Mouse (Mus musculus): ENCODE data around the gene Sun3. TPM values are rescaled to one million over a fixed set of nuclear protein-coding genes. Genes with fewer than 3 reads are reported as not detected.

Gene Sun3
- total RNA-seq, 2 experiments from 2014 or later = not detected

DNA sequence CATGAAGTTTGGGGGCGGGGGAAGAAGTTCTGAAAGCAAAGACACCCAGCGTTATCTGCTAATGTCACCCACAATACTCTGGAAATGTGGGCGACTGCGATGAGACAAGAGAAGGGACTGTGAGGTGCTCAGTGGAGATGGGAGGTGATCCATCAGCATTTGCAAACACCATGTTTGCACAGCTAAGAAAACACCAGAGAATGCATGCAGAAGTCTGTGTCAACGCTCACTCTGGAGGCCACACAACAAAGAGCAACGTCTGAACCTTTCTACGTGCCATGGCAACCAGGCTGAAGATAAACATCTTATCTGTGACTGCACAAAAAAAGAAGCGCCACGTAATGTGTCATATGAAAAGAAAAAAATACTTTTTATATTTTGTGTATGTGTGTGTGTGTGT is 78.3 kb downstream of the Sun3 start:
- Histone ChIP-seq H3K27ac (no peak overlapping the region), H3K4me3 (no peak overlapping the region)
- intact Hi-C loops (cut with DNase I) = no loop called here
- TF ChIP-seq CTCF (IDR thresholded peaks at IDR 0.05) = no peak
- DNase-seq = no peak

DNA sequence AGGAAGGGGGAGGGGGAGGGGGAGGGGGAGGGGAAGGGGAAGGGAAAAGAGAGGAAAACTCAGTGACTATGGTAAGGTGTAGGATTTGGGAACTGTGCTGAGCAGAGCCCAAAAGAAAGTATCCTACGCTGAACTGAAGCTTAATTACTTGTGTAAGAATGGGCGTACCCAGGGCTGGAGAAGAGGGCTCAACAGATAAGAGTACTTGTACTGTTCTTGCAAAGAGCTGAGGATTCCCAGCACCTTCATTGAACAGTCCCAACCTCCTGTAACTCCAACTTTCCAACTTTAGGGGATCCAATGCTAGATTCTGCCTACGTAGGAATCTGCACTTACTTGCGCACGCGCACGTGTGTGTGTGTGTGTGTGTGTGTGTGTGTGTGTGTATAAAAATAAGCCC is 80.7 kb downstream of the Sun3 start:
- H3K27ac ChIP-seq = no peak overlapping the region
- DNase-seq = no peak
- no peak for TF ChIP-seq CTCF (IDR thresholded peaks at IDR 0.05)
- intact Hi-C loops (cut with DNase I) = no loop called here
- H3K4me3 ChIP-seq = no peak overlapping the region

Other genes starting within 250 kb of the Sun3 start
- under 1 TPM in 1 of 2 experiments, not detected in 1; 0.03 TPM for gene Pkd1l1, start 75.7 kb downstream of the Sun3 start, total RNA-seq (2021)
- 1 to 10 TPM; 7.7 to 9.2 TPM for gene Hus1, start 37.8 kb downstream of the Sun3 start, total RNA-seq (2021)
- gene Gm11992, start 397 bp downstream of the Sun3 start, total RNA-seq (2021) = not detected
- under 1 TPM in 1 of 2 experiments, not detected in 1; 0.59 TPM for gene Upp1, start 69.1 kb upstream of the Sun3 start, total RNA-seq (2021)
- gene Abca13, start 143.0 kb upstream of the Sun3 start, total RNA-seq (2021) = not detected